Mouse (Mus musculus): Measurements from ENCODE around the gene Ypel5. TPM values are rescaled to one million over a fixed set of nuclear protein-coding genes. Genes with fewer than 3 reads are reported as not detected.

Ypel5 gene
- polyA plus RNA-seq, 1 experiment, result 7.4 TPM

GRCm38 (mm10) chr17:72868181-72868580, 31.9 kb downstream of the Ypel5 start:
- Histone ChIP-seq H3K4me3 (ENCODE audit: low read depth, low read length) (no peak overlapping the region), H3K4me1 (ENCODE audit: control insufficient read depth, insufficient read depth, insufficient read length, low read length) (no peaks in the 10 kb centered on the region), H3K27ac (ENCODE audit: insufficient read depth, low read depth, low read length) (no peak overlapping the region), H3K27me3 (ENCODE audit: control insufficient read depth, insufficient read depth, low read length) (no peaks in the 10 kb centered on the region), H3K36me3 (ENCODE audit: control insufficient read depth, insufficient read depth, low read length) (no peaks in the 10 kb centered on the region)
- whole genome bisulfite sequencing, result 92% methylated on average over 2 of the region's 2 CpGs
- TF ChIP-seq CTCF (IDR thresholded peaks at IDR 0.05; ENCODE audit: extremely low read depth, insufficient read length, insufficient replicate concordance, low read depth, low read length), result no peak
- TF ChIP-seq POLR2A (IDR thresholded peaks at IDR 0.05; ENCODE audit: low read depth, low read length), result no peak

- TF ChIP-seq CTCF (IDR thresholded peaks at IDR 0.05; ENCODE audit: extremely low read depth, insufficient read length, insufficient replicate concordance, low read depth, low read length) (no peak), POLR2A (IDR thresholded peaks at IDR 0.05; ENCODE audit: low read depth, low read length) (no peak)
- Histone ChIP-seq H3K27me3 (ENCODE audit: control insufficient read depth, insufficient read depth, low read length) (no peaks in the 10 kb centered on the region), H3K36me3 (ENCODE audit: control insufficient read depth, insufficient read depth, low read length) (no peaks in the 10 kb centered on the region), H3K4me3 (ENCODE audit: low read depth, low read length) (no peak overlapping the region), H3K4me1 (ENCODE audit: control insufficient read depth, insufficient read depth, insufficient read length, low read length) (no peaks in the 10 kb centered on the region), H3K27ac (ENCODE audit: insufficient read depth, low read depth, low read length) (no peak overlapping the region)
- 79% methylated on average over 9 of the region's 9 CpGs for WGBS
Observed at GRCm38 (mm10) chr17:72878979-72879378, 42.7 kb downstream of the Ypel5 start.

GRCm38 (mm10) chr17:72880156-72880555, 43.9 kb downstream of the Ypel5 start:
- H3K36me3 ChIP-seq (ENCODE audit: control insufficient read depth, insufficient read depth, low read length), result no peaks in the 10 kb centered on the region
- no peak for TF ChIP-seq CTCF (IDR thresholded peaks at IDR 0.05; ENCODE audit: extremely low read depth, insufficient read length, insufficient replicate concordance, low read depth, low read length)
- no peak for TF ChIP-seq POLR2A (IDR thresholded peaks at IDR 0.05; ENCODE audit: low read depth, low read length)
- H3K27me3 ChIP-seq (ENCODE audit: control insufficient read depth, insufficient read depth, low read length), result no peaks in the 10 kb centered on the region
- H3K27ac ChIP-seq (ENCODE audit: insufficient read depth, low read depth, low read length), result no peak overlapping the region
- WGBS, result 53% methylated on average over 3 of the region's 3 CpGs
- no peaks in the 10 kb centered on the region for H3K4me1 ChIP-seq (ENCODE audit: control insufficient read depth, insufficient read depth, insufficient read length, low read length)
- no peak overlapping the region for H3K4me3 ChIP-seq (ENCODE audit: low read depth, low read length)

GRCm38 (mm10) chr17:72881051-72881450, 44.8 kb downstream of the Ypel5 start:
- Histone ChIP-seq H3K36me3 (ENCODE audit: control insufficient read depth, insufficient read depth, low read length) (no peaks in the 10 kb centered on the region), H3K4me1 (ENCODE audit: control insufficient read depth, insufficient read depth, insufficient read length, low read length) (no peaks in the 10 kb centered on the region), H3K4me3 (ENCODE audit: low read depth, low read length) (no peak overlapping the region), H3K27me3 (ENCODE audit: control insufficient read depth, insufficient read depth, low read length) (no peaks in the 10 kb centered on the region), H3K27ac (ENCODE audit: insufficient read depth, low read depth, low read length) (no peak overlapping the region)
- TF ChIP-seq CTCF (IDR thresholded peaks at IDR 0.05; ENCODE audit: extremely low read depth, insufficient read length, insufficient replicate concordance, low read depth, low read length), result no peak
- TF ChIP-seq POLR2A (IDR thresholded peaks at IDR 0.05; ENCODE audit: low read depth, low read length), result no peak
- WGBS, result 79% methylated on average over 3 of the region's 3 CpGs

GRCm38 (mm10) chr17:72881804-72882203, 45.6 kb downstream of the Ypel5 start:
- Histone ChIP-seq H3K36me3 (ENCODE audit: control insufficient read depth, insufficient read depth, low read length) (no peaks in the 10 kb centered on the region), H3K27me3 (ENCODE audit: control insufficient read depth, insufficient read depth, low read length) (no peaks in the 10 kb centered on the region), H3K4me3 (ENCODE audit: low read depth, low read length) (no peak overlapping the region), H3K27ac (ENCODE audit: insufficient read depth, low read depth, low read length) (no peak overlapping the region), H3K4me1 (ENCODE audit: control insufficient read depth, insufficient read depth, insufficient read length, low read length) (no peaks in the 10 kb centered on the region)
- WGBS, result 69% methylated on average over 1 of the region's 1 CpGs
- no peak for TF ChIP-seq POLR2A (IDR thresholded peaks at IDR 0.05; ENCODE audit: low read depth, low read length)
- no peak for TF ChIP-seq CTCF (IDR thresholded peaks at IDR 0.05; ENCODE audit: extremely low read depth, insufficient read length, insufficient replicate concordance, low read depth, low read length)

GRCm38 (mm10) chr17:72889556-72890397, 53.5 kb downstream of the Ypel5 start:
- 35% methylated on average over 20 of the region's 20 CpGs for WGBS

GRCm38 (mm10) chr17:72890398-72890898, 54.2 kb downstream of the Ypel5 start:
- 73% methylated on average over 8 of the region's 8 CpGs for WGBS
- Histone ChIP-seq H3K36me3 (ENCODE audit: control insufficient read depth, insufficient read depth, low read length) (no peaks in the 10 kb centered on the region), H3K4me1 (ENCODE audit: control insufficient read depth, insufficient read depth, insufficient read length, low read length) (no peaks in the 10 kb centered on the region), H3K27ac (ENCODE audit: insufficient read depth, low read depth, low read length) (no peak overlapping the region), H3K27me3 (ENCODE audit: control insufficient read depth, insufficient read depth, low read length) (no peaks in the 10 kb centered on the region), H3K4me3 (ENCODE audit: low read depth, low read length) (no peak overlapping the region)
- TF ChIP-seq POLR2A (IDR thresholded peaks at IDR 0.05; ENCODE audit: low read depth, low read length) (no peak), CTCF (IDR thresholded peaks at IDR 0.05; ENCODE audit: extremely low read depth, insufficient read length, insufficient replicate concordance, low read depth, low read length) (no peak)

More at GRCm38 (mm10) chr17:72889556-72890397, 53.5 kb downstream of the Ypel5 start:
- Histone ChIP-seq H3K36me3 (ENCODE audit: control insufficient read depth, insufficient read depth, low read length) (no peaks in the 10 kb centered on the region), H3K27me3 (ENCODE audit: control insufficient read depth, insufficient read depth, low read length) (no peaks in the 10 kb centered on the region), H3K27ac (ENCODE audit: insufficient read depth, low read depth, low read length) (no peak overlapping the region), H3K4me1 (ENCODE audit: control insufficient read depth, insufficient read depth, insufficient read length, low read length) (no peaks in the 10 kb centered on the region), H3K4me3 (ENCODE audit: low read depth, low read length) (no peak overlapping the region)
- TF ChIP-seq POLR2A (IDR thresholded peaks at IDR 0.05; ENCODE audit: low read depth, low read length) (no peak), CTCF (IDR thresholded peaks at IDR 0.05; ENCODE audit: extremely low read depth, insufficient read length, insufficient replicate concordance, low read depth, low read length) (peak; percentile 70; the same call in 1 of the 2 replicates)
